Mouse (Mus musculus): ENCODE results near the gene Lifr.
A peak's percentile ranks its signal among the peaks of the same experiment; 100 is the strongest.

The Lifr gene

GRCm38 (mm10) chr15:7081795-7082194 is 8.6 kb upstream of the Lifr start:
- no peak for DNase-seq

- no peak for DNase-seq
These were observed 7.5 kb upstream of the Lifr start for GRCm38 (mm10) chr15:7082901-7083300.

- peak; percentile 12 for DNase-seq
These were observed 5.5 kb upstream of the Lifr start for GRCm38 (mm10) chr15:7084780-7085497.

GRCm38 (mm10) chr15:7088691-7089090 is 1.7 kb upstream of the Lifr start:
- peak; percentile 78 for DNase-seq

GRCm38 (mm10) chr15:7092321-7092720 is 1.9 kb downstream of the Lifr start:
- no peak for DNase-seq

GRCm38 (mm10) chr15:7099406-7099805 is 9.0 kb downstream of the Lifr start:
- DNase-seq: no peak

- no peak for DNase-seq
These were observed 9.8 kb downstream of the Lifr start for GRCm38 (mm10) chr15:7100226-7100625.

- no peak for DNase-seq
These were observed 12.6 kb downstream of the Lifr start for GRCm38 (mm10) chr15:7103051-7103450.

GRCm38 (mm10) chr15:7105224-7105623 is 14.8 kb downstream of the Lifr start:
- DNase-seq: no peak

GRCm38 (mm10) chr15:7108160-7108559 is 17.7 kb downstream of the Lifr start:
- DNase-seq: no peak

- DNase-seq: no peak
These were observed 22.0 kb downstream of the Lifr start for GRCm38 (mm10) chr15:7112227-7112907.

GRCm38 (mm10) chr15:7113906-7114305 is 23.5 kb downstream of the Lifr start:
- DNase-seq: no peak

- peak; percentile 36 for DNase-seq
These were observed 25.1 kb downstream of the Lifr start for GRCm38 (mm10) chr15:7115326-7116003.

- DNase-seq: no peak
These were observed 25.8 kb downstream of the Lifr start for GRCm38 (mm10) chr15:7116216-7116615.

GRCm38 (mm10) chr15:7116699-7117098 is 26.3 kb downstream of the Lifr start:
- DNase-seq: no peak

GRCm38 (mm10) chr15:7117944-7118343 is 27.5 kb downstream of the Lifr start:
- DNase-seq: no peak

GRCm38 (mm10) chr15:7118849-7119248 is 28.4 kb downstream of the Lifr start:
- DNase-seq: peak; percentile 65

GRCm38 (mm10) chr15:7119930-7120512 is 29.6 kb downstream of the Lifr start:
- DNase-seq: no peak

- DNase-seq: peak; percentile 66
These were observed 33.5 kb downstream of the Lifr start for GRCm38 (mm10) chr15:7123781-7124450.

GRCm38 (mm10) chr15:7126171-7126570 is 35.8 kb downstream of the Lifr start:
- DNase-seq: no peak

- no peak for DNase-seq
These were observed 38.3 kb downstream of the Lifr start for GRCm38 (mm10) chr15:7128627-7129126.

- DNase-seq: peak; percentile 94
These were observed 38.9 kb downstream of the Lifr start for GRCm38 (mm10) chr15:7129127-7129943.
